Mouse (Mus musculus): Measurements from ENCODE around the gene Rnf141. TPM values are rescaled to one million over a fixed set of nuclear protein-coding genes. Genes with fewer than 3 reads are reported as not detected.
A peak's percentile ranks its signal among the peaks of the same experiment; 100 is the strongest.

The Rnf141 gene
- polyA plus RNA-seq, 1 experiment from 2014 or later = 32.8 TPM

GRCm38 (mm10) chr7:110770949-110771348, 73.3 kb downstream of the Rnf141 start:
- H3K27me3 ChIP-seq (ENCODE audit: control insufficient read depth, insufficient read depth, low read length) = no peaks in the 10 kb centered on the region
- no peak overlapping the region for H3K4me2 ChIP-seq (ENCODE audit: low read depth, low read length)
- H3K36me3 ChIP-seq (ENCODE audit: control insufficient read depth, insufficient read depth) = no peaks in the 10 kb centered on the region
- H3K9me3 ChIP-seq (replicated peaks; ENCODE audit: control insufficient read depth, low read length) = no peaks in the 10 kb centered on the region
- H3K27ac ChIP-seq (ENCODE audit: low read length) = no peak overlapping the region
- H3K9ac ChIP-seq (ENCODE audit: low read length) = no peak overlapping the region
- no peak overlapping the region for H3K4me3 ChIP-seq (ENCODE audit: low read length)
- H3K4me1 ChIP-seq (ENCODE audit: control insufficient read depth, insufficient read depth, low read length) = peaks cover 39% of the 10 kb centered on the region
- ATAC-seq (replicated peaks; ENCODE audit: extremely low read depth, insufficient read depth, low FRiP score) = no peak
- 80% methylated on average over 4 of the region's 4 CpGs for WGBS

DNA sequence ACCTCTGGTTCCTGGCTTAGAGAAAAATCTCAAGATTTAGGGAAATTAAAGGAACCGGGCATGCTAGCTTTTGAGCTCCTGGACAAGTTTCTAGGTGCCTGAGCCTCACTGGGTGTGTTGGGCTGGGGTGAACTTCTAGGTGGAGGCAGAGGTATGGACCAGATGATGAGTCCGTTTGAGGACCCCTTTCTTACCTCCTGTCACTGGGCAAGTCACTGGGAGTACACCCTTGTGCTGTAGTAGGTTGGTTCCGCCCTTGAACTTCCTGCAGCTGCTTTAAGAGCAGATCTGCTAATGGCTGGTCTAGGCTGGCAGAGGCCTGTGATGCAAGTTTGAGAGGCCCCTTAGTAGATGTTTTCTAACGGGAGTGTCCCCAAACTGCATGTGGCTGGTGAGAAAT, 75.2 kb downstream of the Rnf141 start:
- 34% methylated on average over 4 of the region's 4 CpGs for WGBS
- no peak for ATAC-seq (replicated peaks; ENCODE audit: extremely low read depth, insufficient read depth, low FRiP score)
- Histone ChIP-seq H3K36me3 (ENCODE audit: control insufficient read depth, insufficient read depth) (no peaks in the 10 kb centered on the region), H3K9ac (ENCODE audit: low read length) (peak overlapping the region; percentile 88), H3K27me3 (ENCODE audit: control insufficient read depth, insufficient read depth, low read length) (no peaks in the 10 kb centered on the region), H3K4me2 (ENCODE audit: low read depth, low read length) (peak overlapping the region; percentile 95), H3K27ac (ENCODE audit: low read length) (peak overlapping the region; percentile 54), H3K9me3 (replicated peaks; ENCODE audit: control insufficient read depth, low read length) (no peaks in the 10 kb centered on the region), H3K4me3 (ENCODE audit: low read length) (peak overlapping the region; percentile 60), H3K4me1 (ENCODE audit: control insufficient read depth, insufficient read depth, low read length) (peaks cover 30% of the 10 kb centered on the region)

DNA sequence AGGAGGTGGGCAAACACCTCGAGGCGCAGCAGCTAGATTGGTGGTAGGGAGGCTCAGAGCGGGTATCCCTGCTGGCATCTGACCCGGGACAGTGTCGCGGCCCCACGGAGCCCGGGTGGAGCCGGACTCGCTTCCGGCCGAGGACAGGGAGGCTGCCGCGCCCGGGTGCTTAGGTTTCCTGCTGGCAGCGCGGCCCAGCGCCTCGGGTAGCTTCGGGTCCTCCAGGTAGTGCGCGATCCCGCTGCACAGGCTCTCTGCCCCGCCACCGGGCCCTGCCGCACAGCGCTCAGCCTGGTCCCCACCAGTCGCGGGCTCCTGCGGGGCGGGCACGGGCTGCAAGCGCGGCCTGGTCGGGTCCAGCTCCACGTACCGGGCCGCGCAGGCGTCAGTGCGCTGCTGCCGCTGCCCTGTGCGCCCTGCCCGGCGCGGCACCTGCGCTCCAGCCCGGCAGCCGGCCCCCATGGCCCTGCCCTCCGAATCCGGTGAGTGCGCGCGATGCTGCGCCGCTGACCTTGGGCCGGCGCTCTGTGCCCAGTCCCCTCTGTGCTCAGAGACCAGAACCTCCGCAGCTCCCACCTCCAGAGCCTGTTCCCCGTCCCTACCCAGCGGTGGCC, 75.7 kb downstream of the Rnf141 start:
- H3K36me3 ChIP-seq (ENCODE audit: control insufficient read depth, insufficient read depth) = no peaks in the 10 kb centered on the region
- peak overlapping the region; percentile 95 for H3K4me2 ChIP-seq (ENCODE audit: low read depth, low read length)
- peak overlapping the region; percentile 88 for H3K9ac ChIP-seq (ENCODE audit: low read length)
- peak; percentile 66 for ATAC-seq (replicated peaks; ENCODE audit: extremely low read depth, insufficient read depth, low FRiP score)
- peak overlapping the region; percentile 54 for H3K27ac ChIP-seq (ENCODE audit: low read length)
- no peaks in the 10 kb centered on the region for H3K9me3 ChIP-seq (replicated peaks; ENCODE audit: control insufficient read depth, low read length)
- H3K4me1 ChIP-seq (ENCODE audit: control insufficient read depth, insufficient read depth, low read length) = peaks cover 25% of the 10 kb centered on the region
- WGBS = under 1% methylated on average over 61 of the region's 61 CpGs
- H3K27me3 ChIP-seq (ENCODE audit: control insufficient read depth, insufficient read depth, low read length) = no peaks in the 10 kb centered on the region
- H3K4me3 ChIP-seq (ENCODE audit: low read length) = peak overlapping the region; percentile 60

- Histone ChIP-seq H3K4me3 (ENCODE audit: low read length) (peak within 1 kb of the TSS; percentile 60), H3K9ac (ENCODE audit: low read length) (peak within 1 kb of the TSS; percentile 88), H3K4me2 (ENCODE audit: low read depth, low read length) (peak within 1 kb of the TSS; percentile 95), H3K9me3 (replicated peaks; ENCODE audit: control insufficient read depth, low read length) (no peaks in the 10 kb centered on the region), H3K36me3 (ENCODE audit: control insufficient read depth, insufficient read depth) (no peaks in the 10 kb centered on the region), H3K27me3 (ENCODE audit: control insufficient read depth, insufficient read depth, low read length) (no peaks in the 10 kb centered on the region), H3K27ac (ENCODE audit: low read length) (peak within 1 kb of the TSS; percentile 54), H3K4me1 (ENCODE audit: control insufficient read depth, insufficient read depth, low read length) (peaks cover 19% of the 10 kb centered on the region)
- WGBS = 18% methylated on average over 16 of the region's 16 CpGs
- ATAC-seq (replicated peaks; ENCODE audit: extremely low read depth, insufficient read depth, low FRiP score) = no peak
These were observed 76.3 kb downstream of the Rnf141 start, which contains the start of gene Ampd3 for GRCm38 (mm10) chr7:110768001-110768400. Ampd3 (plus strand) TSS chr7:110768206.

- Histone ChIP-seq H3K36me3 (ENCODE audit: control insufficient read depth, insufficient read depth) (no peaks in the 10 kb centered on the region), H3K27me3 (ENCODE audit: control insufficient read depth, insufficient read depth, low read length) (no peaks in the 10 kb centered on the region), H3K9ac (ENCODE audit: low read length) (no peak overlapping the region), H3K4me3 (ENCODE audit: low read length) (no peak overlapping the region), H3K9me3 (replicated peaks; ENCODE audit: control insufficient read depth, low read length) (no peaks in the 10 kb centered on the region), H3K4me2 (ENCODE audit: low read depth, low read length) (no peak overlapping the region), H3K27ac (ENCODE audit: low read length) (no peak overlapping the region), H3K4me1 (ENCODE audit: control insufficient read depth, insufficient read depth, low read length) (0 out of 2 replicates have a peak, but pooled peaks cover 1% of the 10 kb centered on the region)
- WGBS = 65% methylated on average over 5 of the region's 5 CpGs
- no peak for ATAC-seq (replicated peaks; ENCODE audit: extremely low read depth, insufficient read depth, low FRiP score)
These were observed 81.6 kb downstream of the Rnf141 start for GRCm38 (mm10) chr7:110762605-110763180.

DNA sequence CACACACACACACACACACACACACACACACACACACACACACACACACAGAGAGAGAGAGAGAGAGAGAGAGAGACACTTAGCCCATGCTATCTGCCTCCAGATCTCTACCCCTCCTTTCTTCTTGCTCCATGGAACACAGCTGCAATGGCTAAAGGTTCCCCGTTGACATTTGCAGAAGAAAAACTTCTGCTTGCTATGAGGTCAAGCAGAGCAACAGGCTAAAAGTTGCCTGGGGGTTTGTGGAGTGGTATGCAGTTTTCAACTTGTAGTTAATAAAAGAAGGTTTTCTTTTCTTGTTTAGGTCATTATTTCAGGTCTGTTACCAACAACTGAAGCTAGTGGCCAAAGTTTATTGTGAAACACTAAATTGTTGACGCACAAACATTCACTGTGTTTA, 87.8 kb downstream of the Rnf141 start:
- Histone ChIP-seq H3K9ac (ENCODE audit: low read length) (no peak overlapping the region), H3K9me3 (replicated peaks; ENCODE audit: control insufficient read depth, low read length) (no peaks in the 10 kb centered on the region), H3K4me3 (ENCODE audit: low read length) (no peak overlapping the region), H3K27ac (ENCODE audit: low read length) (no peak overlapping the region), H3K36me3 (ENCODE audit: control insufficient read depth, insufficient read depth) (no peaks in the 10 kb centered on the region), H3K4me2 (ENCODE audit: low read depth, low read length) (no peak overlapping the region), H3K4me1 (ENCODE audit: control insufficient read depth, insufficient read depth, low read length) (no peaks in the 10 kb centered on the region), H3K27me3 (ENCODE audit: control insufficient read depth, insufficient read depth, low read length) (no peaks in the 10 kb centered on the region)
- no peak for ATAC-seq (replicated peaks; ENCODE audit: extremely low read depth, insufficient read depth, low FRiP score)
- WGBS = 54% methylated on average over 2 of the region's 2 CpGs

- H3K4me1 ChIP-seq (ENCODE audit: control insufficient read depth, insufficient read depth, low read length) = no peaks in the 10 kb centered on the region
- 55% methylated on average over 5 of the region's 5 CpGs for WGBS
- no peaks in the 10 kb centered on the region for H3K9me3 ChIP-seq (replicated peaks; ENCODE audit: control insufficient read depth, low read length)
- no peaks in the 10 kb centered on the region for H3K27me3 ChIP-seq (ENCODE audit: control insufficient read depth, insufficient read depth, low read length)
- no peak for ATAC-seq (replicated peaks; ENCODE audit: extremely low read depth, insufficient read depth, low FRiP score)
- no peak overlapping the region for H3K4me2 ChIP-seq (ENCODE audit: low read depth, low read length)
- no peak overlapping the region for H3K4me3 ChIP-seq (ENCODE audit: low read length)
- no peak overlapping the region for H3K27ac ChIP-seq (ENCODE audit: low read length)
- H3K9ac ChIP-seq (ENCODE audit: low read length) = no peak overlapping the region
- no peaks in the 10 kb centered on the region for H3K36me3 ChIP-seq (ENCODE audit: control insufficient read depth, insufficient read depth)
These were observed 90.3 kb downstream of the Rnf141 start for GRCm38 (mm10) chr7:110753926-110754330.

DNA sequence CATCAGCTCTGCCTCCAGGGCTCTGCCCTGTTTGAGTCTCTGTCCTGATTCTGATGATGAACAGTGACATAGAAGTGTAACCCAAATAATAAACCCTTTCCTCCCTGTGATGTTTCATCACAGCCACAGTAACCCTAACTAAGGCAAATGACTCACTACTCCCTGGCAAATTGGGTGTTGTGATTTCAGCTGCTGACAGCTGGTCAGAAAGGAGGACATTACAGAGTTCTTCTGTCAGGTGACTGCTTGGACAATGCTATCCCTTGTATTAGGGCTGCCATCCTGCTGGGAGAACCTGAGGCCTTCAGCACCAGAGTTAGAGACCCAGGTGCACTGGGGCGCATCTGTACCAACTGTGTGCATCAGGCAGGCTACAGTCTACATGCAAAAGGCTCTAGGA, 90.9 kb downstream of the Rnf141 start:
- no peaks in the 10 kb centered on the region for H3K4me1 ChIP-seq (ENCODE audit: control insufficient read depth, insufficient read depth, low read length)
- no peaks in the 10 kb centered on the region for H3K9me3 ChIP-seq (replicated peaks; ENCODE audit: control insufficient read depth, low read length)
- no peak overlapping the region for H3K9ac ChIP-seq (ENCODE audit: low read length)
- no peaks in the 10 kb centered on the region for H3K36me3 ChIP-seq (ENCODE audit: control insufficient read depth, insufficient read depth)
- no peak overlapping the region for H3K4me3 ChIP-seq (ENCODE audit: low read length)
- H3K27me3 ChIP-seq (ENCODE audit: control insufficient read depth, insufficient read depth, low read length) = no peaks in the 10 kb centered on the region
- H3K27ac ChIP-seq (ENCODE audit: low read length) = no peak overlapping the region
- H3K4me2 ChIP-seq (ENCODE audit: low read depth, low read length) = no peak overlapping the region
- ATAC-seq (replicated peaks; ENCODE audit: extremely low read depth, insufficient read depth, low FRiP score) = no peak
- WGBS = 95% methylated on average over 1 of the region's 1 CpGs

GRCm38 (mm10) chr7:110751634-110752033, 92.6 kb downstream of the Rnf141 start:
- Histone ChIP-seq H3K4me3 (ENCODE audit: low read length) (no peak overlapping the region), H3K9me3 (replicated peaks; ENCODE audit: control insufficient read depth, low read length) (no peaks in the 10 kb centered on the region), H3K9ac (ENCODE audit: low read length) (no peak overlapping the region), H3K27ac (ENCODE audit: low read length) (no peak overlapping the region), H3K27me3 (ENCODE audit: control insufficient read depth, insufficient read depth, low read length) (no peaks in the 10 kb centered on the region), H3K36me3 (ENCODE audit: control insufficient read depth, insufficient read depth) (no peaks in the 10 kb centered on the region), H3K4me2 (ENCODE audit: low read depth, low read length) (no peak overlapping the region), H3K4me1 (ENCODE audit: control insufficient read depth, insufficient read depth, low read length) (no peaks in the 10 kb centered on the region)
- no peak for ATAC-seq (replicated peaks; ENCODE audit: extremely low read depth, insufficient read depth, low FRiP score)
- 82% methylated on average over 1 of the region's 1 CpGs for WGBS

All from heart, embryonic 16.5 days (tissue).